Mouse (Mus musculus): Measurements from ENCODE around the gene Rbms3. TPM values are rescaled to one million over a fixed set of nuclear protein-coding genes. Genes with fewer than 3 reads are reported as not detected.

Rbms3 gene
- polyA plus RNA-seq, 1 experiment from 2014 or later: 80.5 TPM

- H3K9ac ChIP-seq: no peak overlapping the region
- H3K4me3 ChIP-seq: no peak overlapping the region
- H3K9me3 ChIP-seq: no peaks in the 10 kb centered on the region
- no peak overlapping the region for H3K27ac ChIP-seq (replicated peaks)
- H3K4me2 ChIP-seq: no peak overlapping the region
- no peak for ATAC-seq (ENCODE audit: low FRiP score, low read depth)
- H3K4me1 ChIP-seq (replicated peaks): no peaks in the 10 kb centered on the region
- 74% methylated on average over 2 of the region's 2 CpGs for WGBS
- H3K27me3 ChIP-seq: no peaks in the 10 kb centered on the region
- no peaks in the 10 kb centered on the region for H3K36me3 ChIP-seq
Measured at GRCm38 (mm10) chr9:117115609-117116008, 514.1 kb downstream of the Rbms3 start.

- WGBS: 53% methylated on average over 2 of the region's 2 CpGs
- H3K27me3 ChIP-seq: no peaks in the 10 kb centered on the region
- H3K27ac ChIP-seq (replicated peaks): no peak overlapping the region
- H3K9ac ChIP-seq: no peak overlapping the region
- ATAC-seq (ENCODE audit: low FRiP score, low read depth): no peak
- no peak overlapping the region for H3K4me3 ChIP-seq
- H3K9me3 ChIP-seq: no peaks in the 10 kb centered on the region
- no peaks in the 10 kb centered on the region for H3K36me3 ChIP-seq
- no peaks in the 10 kb centered on the region for H3K4me1 ChIP-seq (replicated peaks)
- H3K4me2 ChIP-seq: no peak overlapping the region
Measured at GRCm38 (mm10) chr9:117113592-117113991, 516.1 kb downstream of the Rbms3 start.

GRCm38 (mm10) chr9:117107926-117108325 is 521.8 kb downstream of the Rbms3 start:
- Histone ChIP-seq H3K4me1 (replicated peaks) (no peaks in the 10 kb centered on the region), H3K27ac (replicated peaks) (no peak overlapping the region), H3K9ac (no peak overlapping the region), H3K36me3 (no peaks in the 10 kb centered on the region), H3K4me3 (no peak overlapping the region), H3K9me3 (no peaks in the 10 kb centered on the region), H3K27me3 (no peaks in the 10 kb centered on the region), H3K4me2 (no peak overlapping the region)
- no peak for ATAC-seq (ENCODE audit: low FRiP score, low read depth)
- 95% methylated on average over 4 of the region's 4 CpGs for WGBS

GRCm38 (mm10) chr9:117102198-117102930 is 527.3 kb downstream of the Rbms3 start:
- Histone ChIP-seq H3K27ac (replicated peaks) (no peak overlapping the region), H3K4me2 (no peak overlapping the region), H3K9ac (no peak overlapping the region), H3K4me3 (no peak overlapping the region), H3K27me3 (no peaks in the 10 kb centered on the region), H3K9me3 (no peaks in the 10 kb centered on the region), H3K4me1 (replicated peaks) (peaks cover 8% of the 10 kb centered on the region), H3K36me3 (no peaks in the 10 kb centered on the region)
- no peak for ATAC-seq (ENCODE audit: low FRiP score, low read depth)
- WGBS: 25% methylated on average over 19 of the region's 19 CpGs

GRCm38 (mm10) chr9:117100181-117100580 is 529.5 kb downstream of the Rbms3 start:
- Histone ChIP-seq H3K36me3 (no peaks in the 10 kb centered on the region), H3K4me1 (replicated peaks) (peaks cover 8% of the 10 kb centered on the region), H3K27ac (replicated peaks) (no peak overlapping the region), H3K4me2 (no peak overlapping the region), H3K9ac (no peak overlapping the region), H3K27me3 (no peaks in the 10 kb centered on the region), H3K9me3 (no peaks in the 10 kb centered on the region), H3K4me3 (no peak overlapping the region)
- 93% methylated on average over 5 of the region's 5 CpGs for WGBS
- no peak for ATAC-seq (ENCODE audit: low FRiP score, low read depth)

- Histone ChIP-seq H3K9me3 (no peaks in the 10 kb centered on the region), H3K27me3 (no peaks in the 10 kb centered on the region), H3K27ac (replicated peaks) (no peak overlapping the region), H3K9ac (no peak overlapping the region), H3K4me3 (no peak overlapping the region), H3K4me2 (no peak overlapping the region), H3K4me1 (replicated peaks) (peaks cover 7% of the 10 kb centered on the region), H3K36me3 (no peaks in the 10 kb centered on the region)
- 93% methylated on average over 6 of the region's 6 CpGs for WGBS
- no peak for ATAC-seq (ENCODE audit: low FRiP score, low read depth)
Measured at GRCm38 (mm10) chr9:117093551-117093950, 536.2 kb downstream of the Rbms3 start.

GRCm38 (mm10) chr9:117092177-117092555 is 537.5 kb downstream of the Rbms3 start:
- Histone ChIP-seq H3K9ac (no peak overlapping the region), H3K9me3 (no peaks in the 10 kb centered on the region), H3K4me3 (no peak overlapping the region), H3K27ac (replicated peaks) (no peak overlapping the region), H3K4me1 (replicated peaks) (peaks cover 16% of the 10 kb centered on the region), H3K4me2 (no peak overlapping the region), H3K36me3 (no peaks in the 10 kb centered on the region), H3K27me3 (no peaks in the 10 kb centered on the region)
- ATAC-seq (ENCODE audit: low FRiP score, low read depth): no peak
- 93% methylated on average over 8 of the region's 8 CpGs for WGBS

GRCm38 (mm10) chr9:117091253-117092176 is 538.2 kb downstream of the Rbms3 start:
- no peak for ATAC-seq (ENCODE audit: low FRiP score, low read depth)
- Histone ChIP-seq H3K4me2 (no peak overlapping the region), H3K36me3 (no peaks in the 10 kb centered on the region), H3K4me1 (replicated peaks) (peaks cover 16% of the 10 kb centered on the region), H3K27me3 (no peaks in the 10 kb centered on the region), H3K9me3 (no peaks in the 10 kb centered on the region), H3K4me3 (no peak overlapping the region), H3K9ac (no peak overlapping the region), H3K27ac (replicated peaks) (no peak overlapping the region)
- 81% methylated on average over 9 of the region's 9 CpGs for WGBS

GRCm38 (mm10) chr9:117089409-117090147 is 540.1 kb downstream of the Rbms3 start:
- ATAC-seq (ENCODE audit: low FRiP score, low read depth): peak; percentile 75

GRCm38 (mm10) chr9:117088309-117088708 is 541.4 kb downstream of the Rbms3 start:
- Histone ChIP-seq H3K27me3 (no peaks in the 10 kb centered on the region), H3K4me1 (replicated peaks) (peaks cover 16% of the 10 kb centered on the region), H3K9me3 (no peaks in the 10 kb centered on the region), H3K4me3 (no peak overlapping the region), H3K9ac (no peak overlapping the region), H3K27ac (replicated peaks) (no peak overlapping the region), H3K4me2 (no peak overlapping the region), H3K36me3 (no peaks in the 10 kb centered on the region)
- ATAC-seq (ENCODE audit: low FRiP score, low read depth): no peak; the same call in 1 of the 2 replicates
- 66% methylated on average over 6 of the region's 6 CpGs for WGBS

More at GRCm38 (mm10) chr9:117089409-117090147, 540.1 kb downstream of the Rbms3 start:
- peaks cover 16% of the 10 kb centered on the region for H3K4me1 ChIP-seq (replicated peaks)
- no peaks in the 10 kb centered on the region for H3K9me3 ChIP-seq
- 71% methylated on average over 12 of the region's 12 CpGs for WGBS
- no peaks in the 10 kb centered on the region for H3K36me3 ChIP-seq
- H3K27ac ChIP-seq (replicated peaks): no peak overlapping the region
- no peaks in the 10 kb centered on the region for H3K27me3 ChIP-seq
- no peak overlapping the region for H3K9ac ChIP-seq
- H3K4me2 ChIP-seq: no peak overlapping the region
- no peak overlapping the region for H3K4me3 ChIP-seq

GRCm38 (mm10) chr9:117085706-117086105 is 544.0 kb downstream of the Rbms3 start:
- H3K9me3 ChIP-seq: no peaks in the 10 kb centered on the region
- WGBS: 93% methylated on average over 9 of the region's 9 CpGs
- H3K4me2 ChIP-seq: no peak overlapping the region
- H3K27ac ChIP-seq (replicated peaks): no peak overlapping the region
- H3K4me1 ChIP-seq (replicated peaks): peaks cover 16% of the 10 kb centered on the region
- no peaks in the 10 kb centered on the region for H3K27me3 ChIP-seq
- no peak overlapping the region for H3K9ac ChIP-seq
- H3K4me3 ChIP-seq: no peak overlapping the region
- H3K36me3 ChIP-seq: no peaks in the 10 kb centered on the region
- no peak for ATAC-seq (ENCODE audit: low FRiP score, low read depth)

- no peaks in the 10 kb centered on the region for H3K9me3 ChIP-seq
- no peaks in the 10 kb centered on the region for H3K27me3 ChIP-seq
- H3K4me1 ChIP-seq (replicated peaks): peaks cover 11% of the 10 kb centered on the region
- no peak for ATAC-seq (ENCODE audit: low FRiP score, low read depth)
- H3K9ac ChIP-seq: no peak overlapping the region
- no peaks in the 10 kb centered on the region for H3K36me3 ChIP-seq
- H3K4me2 ChIP-seq: no peak overlapping the region
- WGBS: 87% methylated on average over 2 of the region's 2 CpGs
- H3K27ac ChIP-seq (replicated peaks): no peak overlapping the region
- H3K4me3 ChIP-seq: no peak overlapping the region
Measured at GRCm38 (mm10) chr9:117084471-117084870, 545.2 kb downstream of the Rbms3 start.
